Mouse (Mus musculus) heart, embryonic 14.5 days (tissue): ENCODE measurements around the gene Tspan6. TPM values are rescaled to one million over a fixed set of nuclear protein-coding genes. Genes with fewer than 3 reads are reported as not detected.
A peak's percentile ranks its signal among the peaks of the same experiment; 100 is the strongest.

Experiments
- ATAC-seq: fragments of 200-750 bp; cut with Nextera tagmentation; 2 replicates; pipeline ENCODE4 v1.8.0; 2017; ENCODE audit warnings: low read depth, moderate TSS enrichment; ENCODE audit not compliant: insufficient number of reproducible peaks, insufficient read depth, low FRiP score
- H3K27ac ChIP-seq, 2 experiments: fragments of 200-500 bp in 1 of 2; fragments of 300-500 bp in 1 of 2; sonication (generic) in 1 of 2; replicated peaks in 1 of 2; 2 replicates each; pipeline ENCODE4 v1.5.1; 2012 to 2014; ENCODE audit warnings: low read depth in 2 of 2, low read length in 2 of 2, control low read depth in 1 of 2, mild to moderate bottlenecking in 1 of 2, mixed read lengths in 1 of 2; ENCODE audit not compliant: control insufficient read depth in 1 of 2, insufficient read depth in 1 of 2
- H3K27me3 ChIP-seq: fragments of 300-500 bp; sonication (generic); 2 replicates; pipeline ENCODE4 v1.6.1; 2014; ENCODE audit warnings: mild to moderate bottlenecking, low read length, control low read depth; ENCODE audit not compliant: control insufficient read depth, insufficient read depth
- H3K36me3 ChIP-seq: fragments of 300-500 bp; sonication (generic); 2 replicates; pipeline ENCODE4 v1.6.1; 2014; ENCODE audit warnings: mild to moderate bottlenecking, control low read depth, low read length, mixed read lengths; ENCODE audit not compliant: control insufficient read depth, insufficient read depth
- H3K4me1 ChIP-seq, 2 experiments: fragments of 200-500 bp in 1 of 2; fragments of 300-500 bp in 1 of 2; sonication (generic) in 1 of 2; 2 replicates each; pipeline ENCODE4 v1.6.1; 2012 to 2014; ENCODE audit warnings: low read length in 2 of 2, control low read depth in 1 of 2, mixed read lengths in 1 of 2; ENCODE audit not compliant: control insufficient read depth in 2 of 2, insufficient read depth in 2 of 2
- H3K4me2 ChIP-seq: fragments of 300-500 bp; sonication (generic); 2 replicates; pipeline ENCODE4 v1.6.1; 2014; ENCODE audit warnings: mild to moderate bottlenecking, low read length
- H3K4me3 ChIP-seq, 2 experiments: fragments of 200-500 bp in 1 of 2; fragments of 300-500 bp in 1 of 2; sonication (generic) in 1 of 2; 2 replicates each; pipeline ENCODE4 v1.5.1; 2012 to 2014; ENCODE audit warnings: low read length in 2 of 2, mild to moderate bottlenecking in 2 of 2, control low read depth in 1 of 2, low read depth in 1 of 2, moderate library complexity in 1 of 2; ENCODE audit not compliant: control insufficient read depth in 1 of 2, insufficient read depth in 1 of 2
- H3K9ac ChIP-seq: fragments of 300-500 bp; sonication (generic); 2 replicates; pipeline ENCODE4 v1.6.1; 2014; ENCODE audit warnings: mild to moderate bottlenecking, low read length
- H3K9me3 ChIP-seq: fragments of 300-500 bp; sonication (generic); 2 replicates; pipeline ENCODE4 v1.6.1; 2016; ENCODE audit warnings: low read length, control low read depth; ENCODE audit not compliant: control insufficient read depth
- WGBS: fragments of 180-500 bp; shearing (Covaris S2); extraction: QIAGEN DNeasy Blood & Tissue Kit; methylation state at CpG from one replicate; pipeline ENCODE4 v1.1.7; 2014; 5-methylcytosine and 5-hydroxymethylcytosine counted together
- polyA plus RNA-seq: library from polyadenylated mRNA; unstranded; fragments of >200 nt; fragmentation: Nextera tagmentation; extraction: Ambion mirVana; gene quantifications from 2 replicates; pipeline ENCODE4 v1.2.1, GENCODE M21; 2014

Tspan6 gene
- polyA plus RNA-seq, 1 experiment from 2014 or later: 123 TPM

DNA sequence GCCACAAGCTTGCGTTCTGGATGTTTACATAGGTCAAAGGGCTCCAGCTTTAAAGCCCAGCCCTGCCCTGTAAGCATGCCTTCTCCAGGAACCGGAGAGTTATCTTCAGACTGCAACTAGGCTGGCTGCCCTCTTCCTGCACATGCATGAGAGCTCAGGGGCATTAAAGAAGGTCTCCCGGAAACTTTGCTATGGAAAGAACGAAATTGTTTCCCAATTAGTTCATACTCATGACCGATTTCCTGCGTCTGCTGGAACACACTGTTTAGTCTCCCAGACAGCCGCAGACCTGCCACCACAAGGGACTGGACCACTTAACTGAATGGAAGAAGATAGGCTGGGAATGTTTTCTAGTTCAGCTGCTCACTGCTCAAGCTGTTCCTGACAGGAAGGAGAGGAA is 16.0 kb upstream of the Tspan6 start:
- 28% methylated on average over 7 of the region's 7 CpGs for WGBS
- ATAC-seq: peak; percentile 80
- Histone ChIP-seq H3K9me3 (no peaks in the 10 kb centered on the region), H3K36me3 (no peaks in the 10 kb centered on the region), H3K4me2 (no peak overlapping the region), H3K9ac (no peak overlapping the region), H3K4me3 (no peak overlapping the region), H3K4me1 (peaks cover 12 to 14% of the 10 kb centered on the region in 2 experiments), H3K27ac (peak overlapping the region; percentile 71 to 74), H3K27me3 (no peaks in the 10 kb centered on the region)

DNA sequence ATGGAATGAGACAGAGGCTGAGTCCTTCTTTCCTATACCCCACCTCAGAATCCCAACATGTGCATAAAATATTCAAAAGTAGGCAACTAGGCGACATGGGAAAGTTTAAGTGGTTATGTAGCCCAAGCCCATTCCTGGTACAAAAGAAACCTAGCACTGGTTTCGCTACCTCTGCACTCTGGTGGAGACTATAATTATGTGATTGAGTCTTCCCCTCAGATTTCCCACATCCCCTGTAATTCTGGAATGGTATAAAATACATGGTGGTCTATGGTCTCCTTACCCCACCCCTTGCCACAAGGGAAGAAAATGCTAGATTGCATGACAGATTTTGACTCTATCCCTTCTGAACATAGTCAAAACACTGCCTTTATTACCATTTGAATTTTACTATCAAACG is 14.8 kb upstream of the Tspan6 start:
- ATAC-seq: no peak
- 81% methylated on average over 3 of the region's 3 CpGs for WGBS
- no peaks in the 10 kb centered on the region for H3K36me3 ChIP-seq
- H3K9me3 ChIP-seq: no peaks in the 10 kb centered on the region
- peaks cover 12 to 18% of the 10 kb centered on the region in 2 experiments for H3K4me1 ChIP-seq
- H3K27me3 ChIP-seq: no peaks in the 10 kb centered on the region
- H3K27ac ChIP-seq: no peak overlapping the region
- H3K4me2 ChIP-seq: no peak overlapping the region
- no peak overlapping the region for H3K4me3 ChIP-seq
- H3K9ac ChIP-seq: no peak overlapping the region

GRCm38 (mm10) chrX:133911397-133912103 is 13.3 kb upstream of the Tspan6 start:
- peaks cover 12 to 18% of the 10 kb centered on the region in 2 experiments for H3K4me1 ChIP-seq
- ATAC-seq: no peak
- no peaks in the 10 kb centered on the region for H3K36me3 ChIP-seq
- H3K27ac ChIP-seq: peak overlapping the region; percentile 41 to 50; a peak in 3 of 4 replicates
- peak overlapping the region; percentile 25 for H3K4me2 ChIP-seq
- no peak overlapping the region for H3K9ac ChIP-seq
- no peak overlapping the region for H3K4me3 ChIP-seq
- WGBS: 27% methylated on average over 10 of the region's 10 CpGs
- no peaks in the 10 kb centered on the region for H3K9me3 ChIP-seq
- H3K27me3 ChIP-seq: no peaks in the 10 kb centered on the region

- Histone ChIP-seq H3K9me3 (no peaks in the 10 kb centered on the region), H3K27me3 (no peaks in the 10 kb centered on the region), H3K36me3 (no peaks in the 10 kb centered on the region), H3K9ac (no peak within 1 kb of the TSS), H3K4me3 (peak within 1 kb of the TSS in 1 of 2 experiments; percentile 13; a peak in 1 of 4 replicates), H3K4me2 (peak within 1 kb of the TSS; percentile 14), H3K27ac (no peak within 1 kb of the TSS), H3K4me1 (peaks cover 6 to 7% of the 10 kb centered on the region in 2 experiments; a peak in 3 of 4 replicates)
- no peak for ATAC-seq
- 27% methylated on average over 3 of the region's 3 CpGs for WGBS
These were observed 10.0 kb upstream of the Tspan6 start, which contains the start of gene Srpx2 for GRCm38 (mm10) chrX:133908261-133908660. TSS of gene Srpx2 (plus strand) at chrX:133908426.

DNA sequence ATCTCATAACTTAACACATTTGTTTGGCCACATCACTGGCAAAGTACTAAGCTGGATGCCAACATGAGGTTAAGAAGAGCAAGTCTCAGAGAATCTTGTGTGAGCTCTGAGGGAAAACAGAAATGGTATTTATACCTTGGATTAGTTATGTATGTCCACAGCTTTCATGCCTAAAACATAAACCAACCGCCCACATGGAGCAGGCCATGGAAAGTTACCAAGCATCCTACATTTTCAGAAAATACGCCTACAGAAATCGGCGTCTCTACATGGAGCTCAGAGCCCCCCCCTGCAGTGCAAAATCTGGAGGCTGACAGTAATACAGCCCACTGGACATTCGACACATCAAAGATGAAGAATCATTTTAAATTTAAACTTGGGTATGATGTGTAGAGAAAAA is 10.1 kb downstream of the Tspan6 start:
- Histone ChIP-seq H3K9ac (no peak overlapping the region), H3K27me3 (no peaks in the 10 kb centered on the region), H3K4me1 (no peaks in the 10 kb centered on the region), H3K4me2 (no peak overlapping the region), H3K9me3 (no peaks in the 10 kb centered on the region), H3K36me3 (peaks cover 19% of the 10 kb centered on the region), H3K4me3 (no peak overlapping the region), H3K27ac (no peak overlapping the region)
- 78% methylated on average over 5 of the region's 5 CpGs for WGBS
- ATAC-seq: no peak

- H3K9me3 ChIP-seq: no peaks in the 10 kb centered on the region
- H3K27ac ChIP-seq: no peak overlapping the region
- no peaks in the 10 kb centered on the region for H3K4me1 ChIP-seq
- no peaks in the 10 kb centered on the region for H3K27me3 ChIP-seq
- H3K36me3 ChIP-seq: peaks cover 18% of the 10 kb centered on the region
- WGBS: 90% methylated on average over 3 of the region's 3 CpGs
- H3K9ac ChIP-seq: no peak overlapping the region
- no peak overlapping the region for H3K4me3 ChIP-seq
- ATAC-seq: no peak
- no peak overlapping the region for H3K4me2 ChIP-seq
These were observed 10.9 kb downstream of the Tspan6 start for GRCm38 (mm10) chrX:133887308-133887707.

GRCm38 (mm10) chrX:133869743-133870142 is 28.5 kb downstream of the Tspan6 start:
- WGBS: 90% methylated on average over 6 of the region's 6 CpGs

GRCm38 (mm10) chrX:133853637-133854036 is 44.6 kb downstream of the Tspan6 start:
- Histone ChIP-seq H3K36me3 (no peaks in the 10 kb centered on the region), H3K4me1 (no peaks in the 10 kb centered on the region), H3K27me3 (no peaks in the 10 kb centered on the region), H3K27ac (no peak overlapping the region), H3K4me2 (no peak overlapping the region), H3K9me3 (no peaks in the 10 kb centered on the region), H3K9ac (no peak overlapping the region), H3K4me3 (no peak overlapping the region)
- 90% methylated on average over 4 of the region's 4 CpGs for WGBS
- no peak for ATAC-seq

More at GRCm38 (mm10) chrX:133869743-133870142, 28.5 kb downstream of the Tspan6 start:
- H3K9me3 ChIP-seq: no peaks in the 10 kb centered on the region
- H3K27ac ChIP-seq: no peak overlapping the region
- no peak for ATAC-seq
- no peaks in the 10 kb centered on the region for H3K4me1 ChIP-seq
- H3K4me2 ChIP-seq: no peak overlapping the region
- H3K36me3 ChIP-seq: no peaks in the 10 kb centered on the region
- no peak overlapping the region for H3K4me3 ChIP-seq
- no peak overlapping the region for H3K9ac ChIP-seq
- H3K27me3 ChIP-seq: no peaks in the 10 kb centered on the region
